Mouse (Mus musculus): ENCODE data around the gene Gna15. TPM values are rescaled to one million over a fixed set of nuclear protein-coding genes. Genes with fewer than 3 reads are reported as not detected.
A peak's percentile ranks its signal among the peaks of the same experiment; 100 is the strongest.

The Gna15 gene
- polyA plus RNA-seq, 1 experiment: 11.2 TPM

DNA sequence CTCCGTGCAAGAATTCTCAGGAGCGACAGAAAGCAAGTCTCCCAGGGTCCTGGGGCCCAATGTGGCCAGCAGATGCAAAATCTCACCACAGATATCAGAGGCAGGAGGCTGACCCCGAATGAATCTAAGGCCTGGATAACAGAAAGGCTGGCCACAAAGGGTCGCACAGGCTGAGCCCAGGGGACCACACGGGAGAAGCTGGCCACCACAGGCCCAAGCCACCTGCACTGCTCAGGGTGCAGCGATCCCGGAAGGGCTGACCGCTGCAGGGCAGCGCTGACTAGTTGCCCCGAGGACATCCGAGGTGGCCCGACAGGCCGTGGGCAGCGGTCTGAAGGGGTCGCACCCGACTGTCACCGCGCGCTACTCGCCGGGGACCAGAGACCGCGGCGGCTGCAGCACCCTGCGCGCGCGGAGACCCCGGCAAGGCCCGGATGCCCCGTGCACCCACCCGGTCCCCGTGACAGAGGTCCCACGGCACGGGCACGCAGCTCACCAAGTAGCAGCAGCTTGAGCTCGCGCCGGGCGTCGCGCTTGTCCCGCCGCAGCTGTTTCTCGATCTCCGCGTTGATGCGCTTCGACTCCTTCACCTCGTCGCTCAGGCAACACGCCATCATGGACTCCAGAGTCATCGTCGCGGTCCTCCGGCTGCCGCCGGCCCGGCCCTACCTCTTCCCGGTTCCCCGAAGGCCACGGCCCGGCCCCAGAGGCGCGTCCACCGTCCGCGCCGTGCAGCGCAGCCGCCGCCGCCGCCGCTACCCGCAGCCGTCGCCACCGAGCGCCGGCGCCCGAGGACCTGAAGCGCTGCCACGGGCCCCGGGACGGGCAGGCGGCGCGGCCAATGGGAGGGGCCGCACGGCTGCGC is 20.5 kb upstream of the Gna15 start:
- Histone ChIP-seq H3K27ac (ENCODE audit: insufficient read depth, low read length) (no peak overlapping the region), H3K9ac (ENCODE audit: low read depth, poor library complexity, severe bottlenecking) (peak overlapping the region; percentile 83), H3K4me3 (ENCODE audit: low read depth, low read length) (peak overlapping the region; percentile 85), H3K36me3 (ENCODE audit: control insufficient read depth, insufficient read depth, low read length, poor library complexity, severe bottlenecking) (no peaks in the 10 kb centered on the region), H3K4me1 (ENCODE audit: control insufficient read depth, insufficient read depth, low read length) (peaks cover 6% of the 10 kb centered on the region), H3K9me3 (replicated peaks; ENCODE audit: control insufficient read depth, insufficient read depth, low read length, poor library complexity, severe bottlenecking) (no peaks in the 10 kb centered on the region), H3K27me3 (ENCODE audit: control insufficient read depth, insufficient read depth, low read length, poor library complexity, severe bottlenecking) (no peaks in the 10 kb centered on the region)
- TF ChIP-seq CTCF (IDR thresholded peaks at IDR 0.05; ENCODE audit: low read depth, low read length) (no peak), EP300 (IDR thresholded peaks at IDR 0.05; ENCODE audit: insufficient read depth, low read depth, low read length) (no peak), POLR2A (IDR thresholded peaks at IDR 0.05; ENCODE audit: insufficient read depth, low read length) (no peak)

GRCm38 (mm10) chr10:81543633-81544032 is 19.6 kb upstream of the Gna15 start:
- Histone ChIP-seq H3K27ac (ENCODE audit: insufficient read depth, low read length) (no peak overlapping the region), H3K9ac (ENCODE audit: low read depth, poor library complexity, severe bottlenecking) (peak overlapping the region; percentile 83), H3K27me3 (ENCODE audit: control insufficient read depth, insufficient read depth, low read length, poor library complexity, severe bottlenecking) (no peaks in the 10 kb centered on the region), H3K4me3 (ENCODE audit: low read depth, low read length) (0 out of 2 replicates have a peak overlapping the region, but pooled peaks have one; percentile 6), H3K36me3 (ENCODE audit: control insufficient read depth, insufficient read depth, low read length, poor library complexity, severe bottlenecking) (no peaks in the 10 kb centered on the region), H3K4me1 (ENCODE audit: control insufficient read depth, insufficient read depth, low read length) (peaks cover 6% of the 10 kb centered on the region), H3K9me3 (replicated peaks; ENCODE audit: control insufficient read depth, insufficient read depth, low read length, poor library complexity, severe bottlenecking) (no peaks in the 10 kb centered on the region)
- TF ChIP-seq POLR2A (IDR thresholded peaks at IDR 0.05; ENCODE audit: insufficient read depth, low read length) (no peak), CTCF (IDR thresholded peaks at IDR 0.05; ENCODE audit: low read depth, low read length) (no peak), EP300 (IDR thresholded peaks at IDR 0.05; ENCODE audit: insufficient read depth, low read depth, low read length) (no peak)

- no peak overlapping the region for H3K27ac ChIP-seq (ENCODE audit: insufficient read depth, low read length)
Observed at GRCm38 (mm10) chr10:81542727-81543460, 18.9 kb upstream of the Gna15 start.

DNA sequence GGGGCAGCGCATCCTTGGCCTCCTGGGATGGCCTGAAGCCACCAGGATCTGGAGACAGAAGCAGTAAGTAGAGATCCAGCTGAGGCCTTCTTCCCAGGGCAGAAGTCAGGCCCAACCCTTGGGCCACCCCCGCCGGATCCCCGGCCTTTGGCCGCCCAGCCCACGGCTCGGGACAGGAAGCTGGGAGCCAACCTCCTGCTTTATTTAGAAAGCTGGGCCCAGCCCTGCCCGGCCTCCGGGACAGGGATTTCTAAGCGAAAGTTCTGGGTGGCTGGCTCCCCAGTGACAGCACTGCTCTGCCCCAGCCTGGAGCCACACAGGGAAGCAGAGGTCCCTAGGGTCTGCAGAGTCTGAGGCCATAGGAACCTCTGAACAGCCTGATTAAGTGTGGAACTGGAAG is 17.8 kb upstream of the Gna15 start:
- no peak overlapping the region; the same call in 1 of the 2 replicates for H3K27ac ChIP-seq (ENCODE audit: insufficient read depth, low read length)
- no peaks in the 10 kb centered on the region for H3K27me3 ChIP-seq (ENCODE audit: control insufficient read depth, insufficient read depth, low read length, poor library complexity, severe bottlenecking)
- H3K4me1 ChIP-seq (ENCODE audit: control insufficient read depth, insufficient read depth, low read length): peaks cover 6% of the 10 kb centered on the region
- H3K4me3 ChIP-seq (ENCODE audit: low read depth, low read length): no peak overlapping the region
- H3K36me3 ChIP-seq (ENCODE audit: control insufficient read depth, insufficient read depth, low read length, poor library complexity, severe bottlenecking): no peaks in the 10 kb centered on the region
- no peak for TF ChIP-seq CTCF (IDR thresholded peaks at IDR 0.05; ENCODE audit: low read depth, low read length)
- TF ChIP-seq POLR2A (IDR thresholded peaks at IDR 0.05; ENCODE audit: insufficient read depth, low read length): no peak
- TF ChIP-seq EP300 (IDR thresholded peaks at IDR 0.05; ENCODE audit: insufficient read depth, low read depth, low read length): no peak
- H3K9me3 ChIP-seq (replicated peaks; ENCODE audit: control insufficient read depth, insufficient read depth, low read length, poor library complexity, severe bottlenecking): no peaks in the 10 kb centered on the region
- H3K9ac ChIP-seq (ENCODE audit: low read depth, poor library complexity, severe bottlenecking): peak overlapping the region; percentile 19; the same call in 1 of the 2 replicates

More at GRCm38 (mm10) chr10:81542727-81543460, 18.9 kb upstream of the Gna15 start:
- Histone ChIP-seq H3K4me3 (ENCODE audit: low read depth, low read length) (peak overlapping the region; percentile 21), H3K9ac (ENCODE audit: low read depth, poor library complexity, severe bottlenecking) (no peak overlapping the region), H3K9me3 (replicated peaks; ENCODE audit: control insufficient read depth, insufficient read depth, low read length, poor library complexity, severe bottlenecking) (no peaks in the 10 kb centered on the region), H3K27me3 (ENCODE audit: control insufficient read depth, insufficient read depth, low read length, poor library complexity, severe bottlenecking) (no peaks in the 10 kb centered on the region), H3K36me3 (ENCODE audit: control insufficient read depth, insufficient read depth, low read length, poor library complexity, severe bottlenecking) (no peaks in the 10 kb centered on the region), H3K4me1 (ENCODE audit: control insufficient read depth, insufficient read depth, low read length) (peaks cover 6% of the 10 kb centered on the region)
- TF ChIP-seq EP300 (IDR thresholded peaks at IDR 0.05; ENCODE audit: insufficient read depth, low read depth, low read length): no peak; the same call in 1 of the 2 replicates
- no peak for TF ChIP-seq CTCF (IDR thresholded peaks at IDR 0.05; ENCODE audit: low read depth, low read length)
- TF ChIP-seq POLR2A (IDR thresholded peaks at IDR 0.05; ENCODE audit: insufficient read depth, low read length): no peak

- Histone ChIP-seq H3K9me3 (replicated peaks; ENCODE audit: control insufficient read depth, insufficient read depth, low read length, poor library complexity, severe bottlenecking) (no peaks in the 10 kb centered on the region), H3K27me3 (ENCODE audit: control insufficient read depth, insufficient read depth, low read length, poor library complexity, severe bottlenecking) (no peaks in the 10 kb centered on the region), H3K36me3 (ENCODE audit: control insufficient read depth, insufficient read depth, low read length, poor library complexity, severe bottlenecking) (no peaks in the 10 kb centered on the region), H3K4me3 (ENCODE audit: low read depth, low read length) (no peak overlapping the region), H3K27ac (ENCODE audit: insufficient read depth, low read length) (no peak overlapping the region), H3K9ac (ENCODE audit: low read depth, poor library complexity, severe bottlenecking) (peak overlapping the region; percentile 19; the same call in 1 of the 2 replicates), H3K4me1 (ENCODE audit: control insufficient read depth, insufficient read depth, low read length) (peaks cover 6% of the 10 kb centered on the region)
- TF ChIP-seq POLR2A (IDR thresholded peaks at IDR 0.05; ENCODE audit: insufficient read depth, low read length) (no peak), CTCF (IDR thresholded peaks at IDR 0.05; ENCODE audit: low read depth, low read length) (no peak), EP300 (IDR thresholded peaks at IDR 0.05; ENCODE audit: insufficient read depth, low read depth, low read length) (no peak)
Observed at GRCm38 (mm10) chr10:81541363-81541762, 17.3 kb upstream of the Gna15 start.

Data from ES-Bruce4 (cell line).